Mouse (Mus musculus): Measurements from ENCODE around the gene Zdhhc15. TPM values are rescaled to one million over a fixed set of nuclear protein-coding genes. Genes with fewer than 3 reads are reported as not detected.
"Not testable (repeated sequence)": the region's sequence is repeated elsewhere in the genome, so short reads cannot be mapped to it uniquely, and the experiment has no call there.

The Zdhhc15 gene
- polyA plus RNA-seq (2014; fragmentation: Nextera tagmentation; extraction: Ambion mirVana), result 12.2 and 13.4 TPM in 2 replicates

DNA sequence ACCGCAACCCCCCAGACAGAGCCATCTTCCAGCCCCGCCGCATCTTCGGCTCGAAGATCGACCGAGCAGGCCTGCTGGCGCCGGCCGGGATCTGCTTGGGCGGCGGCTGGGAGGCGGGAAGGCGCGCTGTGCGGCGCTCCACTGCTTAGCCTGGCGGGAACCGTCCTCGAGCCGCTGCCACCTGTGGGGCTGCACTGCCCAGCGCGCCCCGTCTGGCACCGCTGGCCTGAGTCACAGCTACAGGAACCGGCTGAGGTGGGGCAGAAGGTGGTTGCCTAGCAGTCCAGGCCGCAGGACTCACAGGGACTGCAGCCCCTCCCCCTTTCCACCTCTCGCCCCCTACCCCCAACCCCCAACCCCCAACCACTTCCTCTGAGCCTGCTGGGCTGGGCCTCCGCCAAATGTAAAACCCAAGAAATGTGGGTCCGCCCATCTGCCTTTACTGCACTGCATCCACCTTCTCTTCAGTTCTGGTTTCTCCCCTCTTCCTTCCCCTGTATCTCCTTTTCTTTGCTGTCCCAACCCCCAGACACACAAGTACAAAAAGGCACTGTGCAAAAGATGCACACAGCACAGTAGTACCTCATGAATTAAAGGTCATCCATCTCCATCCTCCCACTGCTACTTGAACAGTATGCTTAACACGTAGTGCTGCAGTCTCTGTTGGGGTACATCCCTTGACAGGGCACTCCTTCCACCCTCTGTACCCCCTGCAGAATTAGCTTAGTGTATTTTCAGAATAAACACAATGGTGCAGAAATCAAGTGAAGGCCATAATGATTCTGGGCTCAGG, at the start of gene Zdhhc15:
Zdhhc15 (minus strand) TSS at position 308 of the 793 bp plus-strand sequence.
- Histone ChIP-seq H3K4me2 (replicated peaks; ENCODE audit: low read depth, low read length) (peak within 1 kb of the TSS; percentile 53), H3K9me3 (ENCODE audit: control insufficient read depth, low read depth, low read length) (no peaks in the 10 kb centered on the region), H3K36me3 (ENCODE audit: control insufficient read depth, insufficient read depth, low read length) (no peaks in the 10 kb centered on the region), H3K4me3 (ENCODE audit: low read depth, low read length) (peak within 1 kb of the TSS; percentile 44), H3K27me3 (ENCODE audit: control insufficient read depth, insufficient read depth, low read length) (no peaks in the 10 kb centered on the region), H3K4me1 (ENCODE audit: control insufficient read depth, insufficient read depth, low read length) (no peaks in the 10 kb centered on the region), H3K9ac (replicated peaks; ENCODE audit: low read depth, low read length) (peak within 1 kb of the TSS; percentile 40), H3K27ac (ENCODE audit: low read length) (peak within 1 kb of the TSS; percentile 66)
- 23% methylated on average over 29 of the region's 31 CpGs for WGBS
- peak; percentile 96 for ATAC-seq (ENCODE audit: insufficient number of reproducible peaks, insufficient read depth, low FRiP score, low read depth)

- Histone ChIP-seq H3K9ac (replicated peaks; ENCODE audit: low read depth, low read length) (no peak overlapping the region), H3K9me3 (ENCODE audit: control insufficient read depth, low read depth, low read length) (no peaks in the 10 kb centered on the region), H3K27ac (ENCODE audit: low read length) (no peak overlapping the region), H3K4me1 (ENCODE audit: control insufficient read depth, insufficient read depth, low read length) (no peaks in the 10 kb centered on the region), H3K4me2 (replicated peaks; ENCODE audit: low read depth, low read length) (no peak overlapping the region), H3K36me3 (ENCODE audit: control insufficient read depth, insufficient read depth, low read length) (no peaks in the 10 kb centered on the region), H3K27me3 (ENCODE audit: control insufficient read depth, insufficient read depth, low read length) (no peaks in the 10 kb centered on the region), H3K4me3 (ENCODE audit: low read depth, low read length) (no peak overlapping the region)
- WGBS, result 73% methylated on average over 2 of the region's 2 CpGs
- ATAC-seq (ENCODE audit: insufficient number of reproducible peaks, insufficient read depth, low FRiP score, low read depth), result no peak
These were observed 37.1 kb upstream of the Zdhhc15 start for GRCm38 (mm10) chrX:104707935-104708334.

DNA sequence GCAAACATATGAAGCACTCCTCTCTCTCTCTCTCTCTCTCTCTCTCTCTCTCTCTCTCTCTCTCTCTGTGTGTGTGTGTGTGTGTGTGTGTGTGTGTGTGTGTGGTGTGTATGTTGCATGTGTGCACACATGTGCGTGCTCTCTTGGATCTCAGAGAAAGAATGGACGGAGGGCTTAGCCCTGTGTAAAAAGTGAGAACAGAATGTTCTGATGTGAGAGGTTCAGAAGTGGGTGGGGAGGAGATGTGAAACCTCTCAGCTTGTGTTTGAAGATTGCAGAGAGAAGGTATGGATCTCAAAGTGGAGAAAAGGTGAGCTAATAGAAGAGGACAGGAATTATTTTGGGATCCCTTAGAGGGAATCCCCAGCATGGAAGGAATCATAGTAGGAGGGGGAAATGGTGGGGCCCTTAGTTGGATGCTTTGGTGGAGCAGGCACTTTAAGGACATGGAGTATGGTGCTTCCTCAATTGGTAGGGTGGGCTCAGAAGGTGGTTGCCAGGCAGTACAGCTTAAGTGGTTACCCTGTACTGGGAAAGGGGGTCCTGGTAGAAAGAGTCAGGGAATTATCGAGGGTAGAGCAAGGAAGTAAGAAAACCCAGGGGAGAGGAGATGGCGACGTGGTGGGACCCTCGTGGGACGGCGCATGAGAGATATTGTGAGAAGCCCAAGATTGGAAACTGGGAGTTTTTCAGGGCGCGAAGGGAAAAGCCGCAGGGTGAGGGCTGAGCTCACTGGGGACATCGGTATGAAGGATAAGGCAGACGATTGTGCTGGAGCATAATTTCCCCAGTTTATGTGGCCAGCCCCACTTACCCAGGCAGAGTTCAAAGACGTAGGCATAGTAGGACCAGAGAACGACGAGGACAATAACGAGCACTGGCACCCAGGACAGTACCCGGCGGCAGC, 761 bp downstream of the Zdhhc15 start:
- H3K9me3 ChIP-seq (ENCODE audit: control insufficient read depth, low read depth, low read length), result no peaks in the 10 kb centered on the region
- H3K36me3 ChIP-seq (ENCODE audit: control insufficient read depth, insufficient read depth, low read length), result no peaks in the 10 kb centered on the region
- H3K9ac ChIP-seq (replicated peaks; ENCODE audit: low read depth, low read length), result peak overlapping the region; percentile 40
- no peaks in the 10 kb centered on the region for H3K4me1 ChIP-seq (ENCODE audit: control insufficient read depth, insufficient read depth, low read length)
- H3K4me2 ChIP-seq (replicated peaks; ENCODE audit: low read depth, low read length), result peak overlapping the region; percentile 53
- peak overlapping the region; percentile 44 for H3K4me3 ChIP-seq (ENCODE audit: low read depth, low read length)
- no peaks in the 10 kb centered on the region for H3K27me3 ChIP-seq (ENCODE audit: control insufficient read depth, insufficient read depth, low read length)
- peak overlapping the region; percentile 66 for H3K27ac ChIP-seq (ENCODE audit: low read length)
- ATAC-seq (ENCODE audit: insufficient number of reproducible peaks, insufficient read depth, low FRiP score, low read depth), result peak; percentile 25; the same call in 1 of the 2 replicates
- WGBS, result 33% methylated on average over 18 of the region's 19 CpGs

GRCm38 (mm10) chrX:104656976-104657375, 13.9 kb downstream of the Zdhhc15 start:
- no peaks in the 10 kb centered on the region for H3K4me1 ChIP-seq (ENCODE audit: control insufficient read depth, insufficient read depth, low read length)
- no peak overlapping the region for H3K4me3 ChIP-seq (ENCODE audit: low read depth, low read length)
- H3K27ac ChIP-seq (ENCODE audit: low read length), result no peak overlapping the region
- WGBS, result 85% methylated on average over 1 of the region's 1 CpGs
- no peaks in the 10 kb centered on the region for H3K9me3 ChIP-seq (ENCODE audit: control insufficient read depth, low read depth, low read length)
- no peak for ATAC-seq (ENCODE audit: insufficient number of reproducible peaks, insufficient read depth, low FRiP score, low read depth)
- no peak overlapping the region for H3K4me2 ChIP-seq (replicated peaks; ENCODE audit: low read depth, low read length)
- H3K27me3 ChIP-seq (ENCODE audit: control insufficient read depth, insufficient read depth, low read length), result no peaks in the 10 kb centered on the region
- H3K36me3 ChIP-seq (ENCODE audit: control insufficient read depth, insufficient read depth, low read length), result no peaks in the 10 kb centered on the region
- no peak overlapping the region for H3K9ac ChIP-seq (replicated peaks; ENCODE audit: low read depth, low read length)

DNA sequence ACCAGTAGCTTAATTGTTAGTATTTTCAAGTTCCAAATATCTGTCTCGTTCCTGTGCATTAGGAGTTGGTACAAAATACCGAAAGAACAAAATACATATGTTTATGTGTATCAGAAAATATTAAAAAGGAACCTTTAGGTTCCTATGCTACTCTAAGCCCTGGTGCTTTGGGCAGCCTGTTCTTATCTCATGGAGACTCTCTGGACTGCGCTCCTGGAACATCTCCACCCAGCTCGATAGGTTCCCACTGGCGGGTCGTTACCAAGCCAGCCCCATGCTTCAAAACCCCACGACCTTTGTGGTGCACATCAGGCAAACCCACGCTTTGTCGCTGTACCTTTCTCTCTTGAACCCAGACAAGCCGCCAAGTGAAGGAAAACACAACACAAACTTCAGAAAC, 58.3 kb downstream of the Zdhhc15 start:
- H3K4me3 ChIP-seq (ENCODE audit: low read depth, low read length), result no peak overlapping the region
- no peaks in the 10 kb centered on the region for H3K9me3 ChIP-seq (ENCODE audit: control insufficient read depth, low read depth, low read length)
- no peaks in the 10 kb centered on the region for H3K36me3 ChIP-seq (ENCODE audit: control insufficient read depth, insufficient read depth, low read length)
- H3K9ac ChIP-seq (replicated peaks; ENCODE audit: low read depth, low read length), result no peak overlapping the region
- H3K27me3 ChIP-seq (ENCODE audit: control insufficient read depth, insufficient read depth, low read length), result 0 out of 2 replicates have a peak, but pooled peaks cover 3% of the 10 kb centered on the region
- 90% methylated on average over 10 of the region's 10 CpGs for WGBS
- ATAC-seq (ENCODE audit: insufficient number of reproducible peaks, insufficient read depth, low FRiP score, low read depth), result no peak
- H3K4me2 ChIP-seq (replicated peaks; ENCODE audit: low read depth, low read length), result no peak overlapping the region
- H3K4me1 ChIP-seq (ENCODE audit: control insufficient read depth, insufficient read depth, low read length), result no peaks in the 10 kb centered on the region
- no peak overlapping the region for H3K27ac ChIP-seq (ENCODE audit: low read length)

GRCm38 (mm10) chrX:104603738-104604430, 67.0 kb downstream of the Zdhhc15 start:
- H3K27me3 ChIP-seq (ENCODE audit: control insufficient read depth, insufficient read depth, low read length); H3K36me3 ChIP-seq (ENCODE audit: control insufficient read depth, insufficient read depth, low read length); H3K9ac ChIP-seq (replicated peaks; ENCODE audit: low read depth, low read length); H3K4me2 ChIP-seq (replicated peaks; ENCODE audit: low read depth, low read length); H3K4me1 ChIP-seq (ENCODE audit: control insufficient read depth, insufficient read depth, low read length); H3K4me3 ChIP-seq (ENCODE audit: low read depth, low read length); H3K27ac ChIP-seq (ENCODE audit: low read length); H3K9me3 ChIP-seq (ENCODE audit: control insufficient read depth, low read depth, low read length); ATAC-seq (ENCODE audit: insufficient number of reproducible peaks, insufficient read depth, low FRiP score, low read depth): not testable (repeated sequence)
- no CpG with 5 or more reads among the region's 7 CpGs for WGBS

DNA sequence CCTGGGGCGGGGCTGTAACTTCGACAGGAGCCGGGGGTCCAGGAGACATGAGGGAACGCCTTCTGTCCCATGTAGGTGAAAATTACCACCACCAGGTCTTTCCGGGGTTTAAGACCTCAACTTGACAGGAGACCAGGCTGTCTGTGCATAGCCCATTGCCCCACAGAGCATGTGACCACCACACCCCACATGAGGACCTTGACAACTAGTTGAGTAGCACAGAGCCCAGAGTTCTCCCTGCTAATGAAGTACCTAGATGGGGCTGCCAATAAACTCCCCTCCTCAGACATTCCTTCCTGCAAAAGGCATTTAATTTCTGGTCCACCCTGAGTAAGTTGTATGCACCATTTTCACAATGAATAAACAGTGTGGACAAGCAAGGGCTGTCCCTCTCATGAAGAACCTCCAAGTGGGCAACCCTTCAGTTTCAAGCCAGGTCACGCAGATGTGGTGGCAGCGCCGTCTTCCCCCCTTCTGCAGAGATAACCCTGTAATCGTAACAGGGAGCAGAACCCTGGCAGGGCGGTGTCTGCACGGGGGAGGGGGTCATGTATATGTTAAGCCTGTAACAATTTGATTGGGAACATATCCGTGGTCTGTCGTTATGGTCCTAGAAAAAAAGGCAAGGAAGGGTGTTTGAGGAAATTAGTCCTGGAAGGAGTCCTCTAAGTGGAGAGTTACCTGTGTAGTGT, 68.5 kb downstream of the Zdhhc15 start:
- not testable (repeated sequence) for H3K36me3 ChIP-seq (ENCODE audit: control insufficient read depth, insufficient read depth, low read length); ATAC-seq (ENCODE audit: insufficient number of reproducible peaks, insufficient read depth, low FRiP score, low read depth); H3K4me1 ChIP-seq (ENCODE audit: control insufficient read depth, insufficient read depth, low read length); H3K27me3 ChIP-seq (ENCODE audit: control insufficient read depth, insufficient read depth, low read length); H3K9me3 ChIP-seq (ENCODE audit: control insufficient read depth, low read depth, low read length); H3K4me3 ChIP-seq (ENCODE audit: low read depth, low read length); H3K27ac ChIP-seq (ENCODE audit: low read length); H3K4me2 ChIP-seq (replicated peaks; ENCODE audit: low read depth, low read length); H3K9ac ChIP-seq (replicated peaks; ENCODE audit: low read depth, low read length)
- 73% methylated on average over 6 of the region's 13 CpGs for WGBS

- Histone ChIP-seq H3K27me3 (ENCODE audit: control insufficient read depth, insufficient read depth, low read length) (no peaks in the 10 kb centered on the region), H3K9ac (replicated peaks; ENCODE audit: low read depth, low read length) (no peak overlapping the region), H3K4me1 (ENCODE audit: control insufficient read depth, insufficient read depth, low read length) (no peaks in the 10 kb centered on the region), H3K9me3 (ENCODE audit: control insufficient read depth, low read depth, low read length) (no peaks in the 10 kb centered on the region), H3K4me2 (replicated peaks; ENCODE audit: low read depth, low read length) (no peak overlapping the region), H3K4me3 (ENCODE audit: low read depth, low read length) (no peak overlapping the region), H3K36me3 (ENCODE audit: control insufficient read depth, insufficient read depth, low read length) (no peaks in the 10 kb centered on the region), H3K27ac (ENCODE audit: low read length) (no peak overlapping the region)
- ATAC-seq (ENCODE audit: insufficient number of reproducible peaks, insufficient read depth, low FRiP score, low read depth), result no peak
- 87% methylated on average over 5 of the region's 5 CpGs for WGBS
These were observed 96.9 kb downstream of the Zdhhc15 start for GRCm38 (mm10) chrX:104573946-104574345.
